Mouse (Mus musculus): ENCODE results near the gene Dennd4a.
A peak's percentile ranks its signal among the peaks of the same experiment; 100 is the strongest.

The Dennd4a gene

DNA sequence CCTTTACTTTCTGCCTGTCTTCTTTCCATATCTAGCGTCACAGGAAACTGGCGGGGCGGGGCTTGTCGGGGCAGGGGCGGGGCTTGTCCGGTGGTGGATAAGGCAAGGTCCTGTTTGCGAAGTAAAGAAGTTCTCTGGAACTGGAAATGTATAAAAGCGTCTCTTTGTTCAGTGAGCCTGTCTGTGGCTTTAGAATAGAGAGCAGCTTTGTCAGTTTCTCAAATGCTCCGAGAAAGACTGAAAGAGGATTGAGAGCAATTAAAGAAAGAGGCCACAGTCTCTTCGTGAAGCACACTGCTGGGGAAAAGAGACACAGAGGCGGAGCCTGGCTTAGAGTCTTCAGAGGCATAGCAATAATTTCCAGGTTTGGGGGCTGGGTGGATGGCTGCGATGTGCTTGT is 145.2 kb downstream of the Dennd4a start:
- DNase-seq (ENCODE audit: low read depth in 1 of 2, low spot score in 2 of 2): no peak

DNA sequence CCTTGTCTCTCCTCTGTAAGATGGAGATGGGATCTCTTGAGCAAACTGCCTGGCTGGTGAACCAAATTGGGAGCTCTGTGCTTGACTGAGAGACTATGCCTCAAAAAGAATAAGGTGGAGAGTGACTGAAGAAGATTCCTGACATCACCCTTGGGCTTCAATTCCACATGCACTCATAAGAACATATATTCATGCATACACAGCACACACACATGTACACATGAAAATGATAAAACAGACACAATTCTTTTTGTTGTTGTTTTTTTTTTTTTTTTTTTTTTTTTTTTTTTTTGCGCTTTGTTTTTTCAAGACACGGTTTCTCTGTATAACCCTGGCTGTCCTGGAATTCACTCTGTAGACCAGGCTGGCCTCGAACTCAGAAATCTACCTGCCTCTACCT is 146.1 kb downstream of the Dennd4a start:
- no peak for DNase-seq (ENCODE audit: low read depth in 1 of 2, low spot score in 2 of 2)

DNA sequence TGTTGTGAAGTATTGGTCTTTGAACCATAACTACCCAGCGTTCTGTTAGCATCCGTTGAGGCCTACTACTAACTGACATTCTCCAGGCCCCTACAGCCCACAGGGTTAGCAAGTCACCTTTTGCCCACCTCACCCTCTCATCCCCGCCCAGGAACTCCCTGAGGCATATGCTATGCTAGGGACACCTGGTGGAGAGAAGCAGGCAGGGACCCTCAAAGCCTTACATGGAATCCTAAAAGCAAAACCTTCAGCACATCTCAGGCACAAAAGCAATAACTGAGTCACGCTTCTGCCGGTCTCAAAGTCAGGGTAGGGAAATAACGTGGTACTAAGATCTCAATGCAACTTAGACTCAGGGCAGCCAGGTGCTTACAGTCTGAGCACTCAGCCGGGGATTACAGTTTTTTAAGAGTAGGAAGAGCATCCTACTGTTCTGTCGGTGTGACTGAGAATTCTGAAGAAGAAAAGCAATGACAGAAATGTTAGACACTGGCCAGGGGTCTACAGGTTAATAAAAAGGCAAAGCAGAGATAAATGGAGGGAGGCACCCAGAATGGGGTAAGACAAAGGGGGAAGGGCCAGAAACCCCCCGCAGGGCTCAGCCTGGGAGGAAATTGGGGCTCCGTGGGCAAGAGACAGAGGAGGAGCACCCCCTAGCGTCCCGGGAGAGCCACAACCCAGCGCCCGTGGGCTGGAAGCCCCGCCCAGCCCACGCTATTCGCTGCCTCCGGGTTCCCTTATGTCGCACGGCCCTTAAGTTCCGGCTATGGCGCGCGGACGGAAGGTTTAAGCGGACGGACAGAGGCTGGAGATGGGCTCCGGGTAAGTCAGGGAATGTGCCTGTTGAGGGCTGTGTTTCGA is 149.2 kb downstream of the Dennd4a start, which contains the start of gene Ints14:
Gene Ints14 (plus strand): TSS at position 789 of the 861 bp plus-strand sequence.
- DNase-seq (ENCODE audit: low read depth in 1 of 2, low spot score in 2 of 2): peak; percentile 89 to 93

DNA sequence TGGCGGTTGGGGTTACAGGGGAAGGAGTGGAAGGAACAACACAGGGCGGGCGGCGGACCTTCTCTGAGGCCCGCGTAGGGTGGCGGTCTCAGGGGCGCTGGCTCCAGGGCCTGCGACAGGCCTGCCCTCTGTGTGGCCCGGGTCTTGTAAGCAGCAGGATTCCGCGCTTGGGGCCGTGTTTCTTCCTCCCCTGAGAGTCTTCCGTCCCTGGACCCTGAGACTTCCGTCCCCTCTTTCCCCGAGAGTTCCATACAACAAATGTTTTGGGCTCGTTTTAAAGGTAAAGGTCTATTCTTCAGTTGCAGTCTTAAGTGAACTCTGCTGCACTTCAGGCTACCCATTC is 149.8 kb downstream of the Dennd4a start:
- no peak for DNase-seq (ENCODE audit: low read depth in 1 of 2, low spot score in 2 of 2)

Data from monocyte, adult 2 months (primary cell).